Mouse (Mus musculus) limb, embryonic 10.5 days (tissue): ENCODE data around the gene Gpr158. TPM values are rescaled to one million over a fixed set of nuclear protein-coding genes. Genes with fewer than 3 reads are reported as not detected.

Experiments
- polyA plus RNA-seq: library from polyadenylated mRNA; unstranded; fragments of >200 nt; fragmentation: Nextera tagmentation; extraction: Ambion mirVana; gene quantifications from 2 replicates; pipeline ENCODE4 v1.2.1, GENCODE M21; 2016

Gpr158 gene
- polyA plus RNA-seq, 1 experiment from 2014 or later = not detected

Other genes with a start within 250 kb of the Gpr158 start
- gene Enkur, start 162.2 kb upstream of the Gpr158 start, polyA plus RNA-seq = not detected in 2 replicates
- gene Thnsl1, start 161.8 kb upstream of the Gpr158 start, polyA plus RNA-seq = 6.1 and 6.9 TPM in 2 replicates